Mouse (Mus musculus): ENCODE results near the gene Nrxn3.

Nrxn3 gene

DNA sequence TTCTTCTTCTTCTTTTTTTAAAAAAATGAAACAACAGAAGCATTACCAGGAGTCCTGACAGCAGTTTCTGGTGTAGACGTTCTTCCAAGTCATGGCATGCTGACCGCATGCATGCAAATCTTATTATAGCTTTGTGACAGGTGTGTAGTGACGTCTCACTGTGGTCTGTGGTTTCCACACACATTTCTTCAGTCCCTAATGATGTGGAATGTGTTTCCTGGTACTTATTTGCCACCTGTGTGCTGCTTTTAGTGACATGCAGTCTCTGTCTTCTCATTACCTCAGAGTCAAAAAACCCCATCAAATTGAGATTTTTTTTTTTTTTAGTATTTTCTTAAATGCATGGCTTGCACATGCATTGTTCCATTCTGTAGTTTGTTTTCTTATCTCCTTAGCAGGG lies 222.3 kb downstream of the Nrxn3 start:
- no peak for DNase-seq

DNA sequence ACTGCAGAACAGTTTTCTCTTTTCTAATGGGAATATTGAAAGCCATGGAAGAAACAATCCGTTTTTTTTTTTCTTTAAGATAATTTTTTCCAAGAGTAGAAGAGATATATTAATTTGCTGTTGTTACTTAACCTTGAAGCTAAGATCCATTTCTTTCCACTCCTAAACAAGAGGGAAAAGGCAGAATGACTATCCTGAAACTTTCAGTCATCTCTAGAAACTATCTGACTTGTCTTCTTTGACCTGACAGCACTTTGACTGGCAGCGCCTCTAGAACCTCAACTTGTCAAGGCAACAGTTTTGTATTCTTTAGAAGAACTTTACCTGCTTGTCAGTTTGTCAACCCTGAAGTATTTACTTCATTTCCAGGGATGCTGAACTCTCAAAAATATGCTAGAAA lies 227.2 kb downstream of the Nrxn3 start:
- no peak for DNase-seq

DNA sequence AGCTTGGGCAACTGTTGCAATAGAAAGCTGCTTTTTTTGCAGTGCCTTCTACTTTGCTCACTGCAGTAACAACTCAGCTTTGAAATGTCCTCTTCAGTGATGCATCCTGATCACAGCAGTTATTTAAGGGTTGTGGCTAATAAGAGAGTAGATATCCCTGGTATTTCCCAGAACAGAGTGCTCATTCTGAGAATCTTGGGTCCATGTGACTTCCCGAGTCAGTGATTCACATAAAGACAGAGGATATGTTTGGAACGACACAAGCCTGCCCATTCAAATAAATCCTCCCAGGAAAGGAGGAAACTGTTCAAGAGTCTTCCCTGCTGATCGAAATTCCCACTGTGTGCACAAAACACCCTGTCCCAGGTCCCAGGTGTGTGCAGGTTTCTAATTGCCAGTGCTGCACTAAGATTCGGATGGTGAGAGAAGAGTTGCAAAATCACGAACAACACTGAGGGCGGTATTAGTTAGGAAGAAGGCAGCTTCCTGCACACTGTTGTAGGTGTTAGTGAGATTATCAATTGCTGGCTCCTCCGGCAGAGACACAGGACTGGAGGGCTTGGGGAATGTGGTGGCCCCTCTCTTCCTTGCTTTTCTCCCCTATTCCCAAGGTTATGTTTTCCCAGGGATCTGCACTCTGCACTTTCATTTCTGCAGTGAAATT lies 230.4 kb downstream of the Nrxn3 start:
- DNase-seq = no peak

DNA sequence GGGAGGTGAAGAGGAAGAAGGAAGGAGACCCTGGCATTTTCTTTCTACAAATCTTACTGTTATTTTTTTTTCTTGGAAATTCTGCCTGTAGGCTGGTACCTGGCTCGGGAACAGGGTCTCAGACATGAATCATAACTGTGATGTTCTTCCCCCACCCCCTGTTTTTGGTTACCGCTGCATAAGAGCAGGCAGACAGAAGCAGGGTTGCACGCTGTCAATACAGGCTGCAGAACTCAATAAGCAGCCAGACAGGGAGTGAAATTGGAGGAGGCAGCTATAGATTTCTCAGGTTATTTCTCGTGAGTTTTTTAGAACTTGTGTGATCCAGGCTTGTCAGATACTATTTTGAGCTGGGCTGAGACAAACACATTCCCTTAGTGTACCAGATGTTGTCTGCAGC lies 231.1 kb downstream of the Nrxn3 start:
- no peak for DNase-seq

DNA sequence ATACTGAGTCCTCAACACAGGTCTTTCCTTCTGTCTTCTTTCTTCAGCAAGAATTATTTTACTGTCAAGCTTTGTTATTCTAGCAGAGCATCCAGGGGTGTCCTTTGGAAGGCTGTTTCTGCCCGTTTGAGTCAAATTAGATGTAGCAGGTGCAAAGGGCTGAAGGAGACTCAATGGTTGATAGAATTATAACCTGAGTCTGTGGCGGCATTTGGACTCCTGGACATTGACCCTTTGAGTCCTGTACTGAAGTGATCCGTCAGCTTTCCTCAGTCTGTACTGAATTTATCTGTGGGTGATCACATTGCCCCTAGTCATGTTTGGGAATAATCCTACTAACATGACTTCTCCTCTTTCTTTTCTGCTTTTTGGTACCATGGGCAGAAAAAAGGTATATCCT lies 234.8 kb downstream of the Nrxn3 start:
- DNase-seq = peak; percentile 23

DNA sequence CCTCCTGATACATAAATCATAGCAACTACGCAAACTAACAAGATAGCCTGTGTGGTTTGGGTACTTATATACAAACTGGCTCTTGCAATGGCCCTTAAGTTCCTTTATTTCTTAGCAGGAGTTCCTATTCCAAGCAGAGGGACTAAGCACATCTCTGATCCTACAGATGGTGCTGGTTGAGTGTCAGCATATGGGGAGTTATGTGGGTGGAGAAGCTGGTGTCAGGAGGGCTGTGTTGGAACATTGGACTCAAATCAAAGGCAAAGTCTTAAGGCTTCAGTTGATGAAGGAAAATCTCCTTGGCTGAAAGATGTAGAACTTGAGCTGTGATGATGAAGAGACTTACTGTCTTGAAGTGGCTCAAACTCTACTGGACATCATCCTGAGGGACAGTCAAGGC lies 238.1 kb downstream of the Nrxn3 start:
- no peak for DNase-seq

DNA sequence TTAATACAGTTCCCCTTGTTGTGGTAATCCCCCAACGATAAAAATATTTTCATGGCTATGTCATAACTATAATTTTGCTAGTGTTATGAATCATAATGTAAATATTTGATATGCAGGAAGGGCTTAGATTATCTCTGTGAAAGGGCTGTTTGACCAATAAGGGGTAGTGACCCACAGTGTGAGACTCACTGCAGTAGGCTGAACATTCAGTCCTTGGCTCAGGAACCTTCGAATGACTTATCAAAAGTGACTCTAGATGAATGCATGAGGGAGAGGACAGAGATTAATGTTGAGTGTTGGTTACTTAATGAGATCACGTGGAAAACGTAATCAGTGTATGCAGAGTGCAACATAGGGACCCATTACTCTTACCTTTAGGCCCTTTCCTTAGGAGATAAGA lies 243.7 kb downstream of the Nrxn3 start:
- DNase-seq = no peak

DNA sequence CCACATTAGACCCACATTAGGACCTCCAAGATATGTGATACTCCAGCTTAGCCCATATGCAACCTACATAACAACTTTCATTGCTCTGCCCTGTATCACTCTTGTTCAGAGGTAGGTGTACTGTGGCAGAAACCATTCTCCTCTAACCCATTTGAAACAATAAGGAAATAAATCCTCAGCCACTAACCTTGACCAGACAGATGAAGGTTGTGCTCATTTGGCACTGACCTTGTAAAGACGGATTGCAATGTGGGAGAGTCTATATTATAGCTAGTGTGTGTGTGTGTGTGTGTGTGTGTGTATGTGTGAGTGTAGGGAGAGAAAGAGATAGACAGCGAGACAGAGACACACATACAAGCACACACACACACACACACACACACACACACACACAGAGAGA lies 253.9 kb downstream of the Nrxn3 start:
- no peak for DNase-seq

DNA sequence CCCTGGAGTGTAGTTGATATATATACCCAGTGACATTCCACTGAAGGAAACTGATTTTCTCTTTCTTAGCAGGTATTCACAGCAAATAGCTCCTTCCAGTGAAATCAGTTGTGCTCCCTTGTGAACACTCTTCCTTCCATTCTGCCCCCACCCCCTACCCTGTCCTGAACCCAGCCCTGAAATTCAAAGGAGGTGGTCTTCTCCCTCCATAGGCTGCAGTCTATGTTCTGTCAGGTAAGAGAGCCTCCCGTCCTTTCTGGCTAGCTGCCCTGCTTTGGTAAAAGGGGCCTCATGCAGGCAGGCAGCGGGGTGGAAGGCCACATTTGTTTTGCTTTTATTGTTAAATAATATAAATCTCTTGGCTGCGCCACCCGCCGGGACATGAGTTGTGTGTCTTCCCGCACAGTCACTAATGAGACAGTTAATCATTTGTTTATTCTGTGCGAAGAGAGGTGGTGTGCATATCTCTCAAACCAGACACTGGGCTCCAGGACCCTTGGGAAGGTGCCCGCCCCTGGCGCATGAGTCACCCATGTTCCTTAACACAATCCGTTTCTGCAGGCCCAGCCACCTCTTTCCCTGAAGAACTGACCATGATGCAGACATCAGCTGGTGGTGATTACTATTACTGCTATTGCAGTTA lies 261.1 kb downstream of the Nrxn3 start:
- no peak for DNase-seq

DNA sequence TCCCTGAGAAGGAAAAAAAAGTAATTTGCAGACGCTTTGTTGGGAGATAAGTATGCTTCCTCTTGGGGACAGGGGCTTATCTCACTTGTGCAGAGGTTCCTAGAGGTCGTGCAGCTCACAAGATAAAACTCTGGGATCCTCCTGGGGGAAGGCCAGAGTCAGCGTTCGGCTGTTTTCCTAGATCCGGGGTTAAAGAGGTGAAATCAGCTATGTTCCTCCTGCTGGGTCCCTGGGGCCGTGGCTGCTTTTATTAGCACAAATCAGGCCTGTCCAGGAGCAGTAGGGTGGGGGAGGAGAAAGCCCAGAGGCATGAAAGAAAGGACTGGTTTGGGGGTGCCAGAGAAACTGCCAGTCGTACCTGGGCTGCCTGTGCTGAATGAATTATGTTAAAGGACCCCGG lies 261.7 kb downstream of the Nrxn3 start:
- no peak for DNase-seq

DNA sequence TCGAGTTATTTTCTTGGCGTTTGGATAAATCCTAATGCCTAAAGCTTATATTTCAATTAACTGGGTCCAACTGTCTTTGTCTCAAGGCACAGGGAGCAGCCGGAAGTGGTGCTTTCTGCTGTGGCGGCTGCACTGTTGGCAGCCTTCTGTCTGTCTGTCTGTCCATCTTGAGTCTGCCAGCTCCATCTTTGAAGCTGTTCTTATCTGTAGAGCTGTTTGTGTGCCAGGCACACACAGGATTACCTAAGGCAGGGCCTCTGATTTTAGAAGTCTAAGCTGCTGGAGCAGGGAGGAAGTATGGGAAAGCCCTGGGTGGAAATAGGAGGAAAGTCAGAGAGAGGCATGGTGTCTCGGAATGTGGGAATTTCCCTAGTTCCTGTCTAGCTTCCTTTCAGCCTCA lies 262.1 kb downstream of the Nrxn3 start:
- DNase-seq = no peak

DNA sequence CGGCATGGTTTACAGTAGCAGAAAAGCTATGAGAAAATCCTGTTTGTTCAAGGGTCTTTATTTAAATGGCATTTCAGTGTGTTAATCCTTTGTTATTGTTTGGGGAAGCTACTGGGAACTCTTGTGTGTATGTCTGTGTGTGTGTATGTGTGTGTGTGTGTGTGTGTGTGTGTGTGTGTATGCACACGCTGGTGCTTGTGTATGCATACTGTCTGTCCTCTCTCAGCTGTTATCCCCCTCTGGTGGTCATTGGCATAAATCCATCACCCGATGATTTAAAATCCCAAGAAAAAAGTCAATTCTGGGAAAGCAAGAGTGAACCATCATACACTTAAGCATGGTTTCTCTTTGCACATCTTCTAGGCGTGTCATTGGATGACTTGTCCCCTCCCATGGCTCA lies 264.4 kb downstream of the Nrxn3 start:
- no peak for DNase-seq

DNA sequence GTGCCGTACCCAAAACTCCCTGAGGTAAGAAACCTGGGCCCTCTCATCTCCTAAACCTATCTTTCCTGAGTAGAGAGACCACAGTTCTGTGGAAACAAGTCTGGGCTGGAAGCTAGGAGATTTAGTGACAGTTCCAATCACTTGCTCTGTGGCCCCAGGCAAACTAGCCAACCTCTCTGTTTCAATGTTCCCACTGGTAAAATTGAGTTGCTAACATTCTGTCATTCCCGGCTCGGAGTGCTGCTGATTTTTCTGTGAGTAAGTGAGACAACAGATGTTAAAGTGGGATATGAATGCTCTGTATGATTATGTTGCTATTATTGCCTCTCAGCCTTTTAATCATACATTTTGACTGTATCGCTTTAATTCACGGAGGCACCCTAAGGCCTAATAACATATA lies 268.1 kb downstream of the Nrxn3 start:
- no peak for DNase-seq

DNA sequence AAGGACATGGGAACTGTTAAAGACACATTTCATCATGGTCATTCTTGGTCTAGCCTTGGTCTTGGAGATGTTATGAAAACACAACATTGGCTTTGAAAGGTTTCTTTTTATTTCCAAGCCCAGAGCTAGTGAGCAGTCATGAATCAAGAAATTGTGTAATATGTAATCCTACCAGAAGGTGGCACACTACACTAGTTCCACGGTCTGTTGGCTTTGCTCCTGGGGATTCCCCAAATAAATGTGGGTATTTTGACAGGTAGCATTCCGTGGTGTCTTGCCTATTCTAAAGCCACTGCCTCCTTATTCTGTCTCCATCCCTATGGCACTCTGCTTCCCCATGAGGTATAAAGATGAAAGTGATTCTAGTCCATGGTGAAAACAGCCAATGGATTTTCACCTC lies 269.5 kb downstream of the Nrxn3 start:
- DNase-seq = no peak

DNA sequence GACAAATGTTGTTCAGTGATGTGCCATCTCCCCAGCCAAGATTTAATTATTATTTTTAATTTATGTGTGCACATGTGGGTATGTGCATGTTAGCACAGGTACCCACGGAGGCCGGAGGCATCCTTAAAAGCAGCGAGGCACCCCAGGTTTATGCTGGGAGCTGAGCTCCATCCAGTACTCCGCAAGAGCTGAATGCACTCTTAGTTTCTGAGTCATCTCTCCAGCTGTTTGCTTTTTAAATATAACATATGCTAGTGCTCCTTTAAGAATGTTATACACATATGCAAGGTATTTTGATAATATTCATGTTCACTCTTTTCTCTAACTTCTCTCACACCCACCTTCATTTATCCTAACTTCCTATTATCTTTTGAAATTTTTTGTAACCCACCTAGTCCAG lies 271.1 kb downstream of the Nrxn3 start:
- DNase-seq = no peak

DNA sequence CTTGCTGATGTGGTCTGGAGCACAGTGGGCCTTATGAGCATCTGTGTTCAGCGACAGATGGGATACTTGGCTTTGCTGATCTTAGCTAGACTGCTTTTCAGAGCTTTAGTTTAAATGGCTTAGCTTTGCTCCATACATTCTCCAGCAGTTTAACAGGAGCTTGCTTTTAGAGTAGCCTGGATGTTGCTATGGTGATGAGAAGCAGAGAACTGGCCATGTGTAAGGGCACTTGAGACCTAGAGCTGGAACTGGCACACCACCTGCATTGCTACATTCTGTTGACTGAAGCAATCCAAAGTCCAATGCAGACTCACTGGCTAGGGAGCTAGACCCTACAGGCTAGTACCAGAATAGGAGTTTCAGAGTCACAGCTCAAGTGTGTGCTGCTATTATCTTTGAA lies 293.8 kb downstream of the Nrxn3 start:
- no peak for DNase-seq

DNA sequence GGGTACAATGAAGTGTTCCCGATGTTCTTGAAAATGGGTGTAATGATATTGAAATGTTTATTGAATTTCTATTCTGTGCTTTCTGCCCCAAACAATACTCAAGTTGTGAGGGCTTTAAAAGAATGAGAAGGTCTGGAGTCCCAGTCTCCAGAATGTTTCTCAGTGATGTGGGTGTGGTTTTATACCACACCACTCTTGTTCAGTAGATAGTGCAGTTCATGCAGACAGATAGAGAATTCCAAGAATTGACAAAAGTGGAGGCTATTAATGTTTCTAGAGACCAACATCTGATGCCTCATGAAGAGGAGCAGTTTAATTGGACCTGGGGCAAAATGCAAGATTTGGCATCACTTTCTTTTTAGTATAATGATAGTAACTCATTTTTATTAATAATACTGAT lies 302.5 kb downstream of the Nrxn3 start:
- DNase-seq = no peak

DNA sequence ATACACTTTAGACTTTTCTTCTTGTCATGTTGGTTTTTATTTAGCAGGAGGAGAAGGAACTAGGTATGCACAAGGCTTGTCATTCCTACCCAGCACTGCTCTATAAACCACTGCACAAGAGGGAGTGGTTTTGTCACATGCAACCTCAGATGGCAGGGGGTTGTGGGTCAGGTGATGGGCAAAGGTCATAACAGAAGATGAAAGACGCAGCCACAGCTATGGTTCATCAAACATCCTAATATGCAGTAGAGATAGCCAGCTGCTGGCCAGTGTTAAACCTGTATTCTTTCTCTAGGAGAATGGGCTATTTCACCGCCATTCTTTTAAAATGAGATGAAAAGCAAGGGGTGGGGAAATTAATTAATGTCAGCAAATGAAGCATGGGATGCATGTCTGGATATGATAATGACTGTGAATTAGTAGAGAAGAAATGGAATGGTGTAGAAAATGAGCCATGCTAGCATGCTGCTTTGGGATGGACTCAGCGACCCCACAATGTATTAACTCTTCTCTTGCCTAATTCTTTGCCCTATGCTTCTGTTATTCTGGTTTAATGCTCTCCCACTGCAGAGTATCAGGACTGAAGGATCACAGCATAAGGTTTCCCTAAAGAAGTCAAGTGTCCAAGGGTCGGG lies 313.4 kb downstream of the Nrxn3 start:
- DNase-seq = no peak

DNA sequence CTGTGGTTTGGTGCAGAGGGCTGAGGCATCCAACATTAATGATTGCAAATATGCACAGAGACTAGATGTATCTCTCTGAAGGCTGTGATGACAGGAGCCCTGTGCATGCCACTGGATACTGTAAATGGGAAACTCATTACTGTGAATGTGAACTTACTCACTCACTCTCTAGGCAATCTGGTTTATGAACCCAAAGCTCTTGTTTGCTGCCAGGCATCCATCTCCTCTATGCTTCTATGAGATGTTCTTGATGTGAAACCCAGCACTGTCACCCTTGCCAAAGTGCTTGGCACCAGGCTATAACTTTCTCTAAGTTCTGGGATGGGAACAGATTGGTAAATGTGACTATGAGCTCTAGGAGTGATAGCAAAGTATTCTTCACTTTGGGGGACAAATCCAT lies 317.5 kb downstream of the Nrxn3 start:
- DNase-seq = no peak

DNA sequence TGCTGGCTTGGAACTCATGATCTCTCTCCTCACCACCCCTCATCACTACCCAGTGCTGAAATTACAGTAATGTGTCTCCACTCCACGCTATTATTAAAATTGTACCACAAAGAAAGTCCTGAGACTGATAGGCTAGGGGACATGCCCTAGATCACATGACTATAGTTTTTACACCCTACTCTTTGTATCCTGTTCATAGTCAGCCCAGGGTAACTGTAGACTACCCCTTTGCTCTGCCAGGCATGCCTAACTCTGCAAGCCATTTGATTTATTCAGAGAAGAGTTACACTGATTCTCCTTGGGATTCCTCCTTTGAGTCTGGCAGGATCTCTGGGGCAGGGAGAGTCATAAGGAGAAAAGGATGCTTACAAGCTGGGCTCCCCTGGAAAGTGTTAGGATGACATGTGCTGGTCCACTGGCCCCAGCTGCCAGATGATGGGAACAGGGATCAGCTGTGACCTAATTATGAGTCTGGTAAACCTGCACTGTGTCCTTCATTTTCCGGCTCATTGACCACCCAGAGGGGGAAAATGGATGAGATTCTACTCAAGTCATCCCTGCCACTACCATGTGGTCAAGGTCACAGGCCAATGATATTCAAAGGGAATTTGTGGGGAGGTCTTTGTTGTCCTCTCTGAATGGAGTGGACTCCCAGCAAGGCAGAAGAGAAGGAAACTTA lies 318.9 kb downstream of the Nrxn3 start:
- no peak for DNase-seq

DNA sequence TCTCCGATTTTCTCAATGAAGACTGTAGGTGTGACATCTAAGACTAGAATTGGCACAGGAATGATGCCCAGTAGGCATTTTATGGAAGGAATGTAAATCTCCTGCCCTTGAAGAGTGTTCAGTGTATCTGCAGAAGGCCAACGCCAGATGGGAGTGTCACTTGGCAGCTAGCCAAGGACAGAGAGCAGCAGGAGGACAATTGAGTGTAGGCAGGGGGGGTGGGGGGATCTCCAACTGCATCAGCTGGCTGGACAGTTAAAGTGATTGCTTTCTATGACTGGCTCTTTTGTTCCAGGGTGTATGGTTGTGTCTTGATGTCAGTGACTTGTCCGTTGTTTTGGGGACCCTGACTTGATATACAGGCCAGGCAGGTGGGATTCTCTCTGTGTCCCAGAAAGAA lies 326.6 kb downstream of the Nrxn3 start:
- DNase-seq = no peak

DNA sequence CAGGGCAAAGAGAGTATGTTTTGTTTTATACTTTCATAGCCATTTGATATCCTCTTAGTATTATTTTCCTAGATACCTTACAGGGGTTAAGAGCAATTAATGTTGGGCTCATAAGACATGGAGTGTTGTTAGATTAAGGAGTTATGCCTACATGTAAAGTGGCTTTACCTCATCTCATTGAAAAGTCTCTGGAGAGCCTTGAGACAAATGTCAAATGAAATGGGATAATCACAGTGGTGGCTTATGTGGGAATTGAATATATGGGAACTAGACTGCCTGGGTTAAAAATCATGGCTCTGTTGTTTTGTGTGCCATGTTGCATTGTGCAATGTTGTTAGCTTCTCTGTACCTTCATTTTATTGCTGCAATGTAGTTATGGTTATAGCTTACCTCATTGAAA lies 327.0 kb downstream of the Nrxn3 start:
- no peak for DNase-seq

DNA sequence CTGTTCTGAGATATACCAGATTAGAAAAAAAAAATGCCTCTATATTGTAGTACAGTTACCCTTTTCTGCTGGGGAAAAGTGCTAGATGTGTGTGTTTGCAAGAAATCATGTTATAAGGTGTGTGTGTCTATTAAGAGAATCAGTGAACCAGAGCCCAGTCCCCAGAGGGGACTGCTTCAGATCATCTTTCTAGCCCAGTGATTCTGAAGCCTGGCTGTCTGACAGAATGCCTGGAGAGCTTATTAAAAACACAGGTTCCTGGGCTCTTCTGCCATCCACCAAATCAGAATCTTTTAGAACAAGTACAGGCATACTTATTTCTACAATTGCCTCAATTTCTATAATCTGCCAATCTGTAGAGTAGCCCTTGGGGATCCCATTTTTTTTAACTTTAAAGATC lies 349.8 kb downstream of the Nrxn3 start:
- no peak for DNase-seq

DNA sequence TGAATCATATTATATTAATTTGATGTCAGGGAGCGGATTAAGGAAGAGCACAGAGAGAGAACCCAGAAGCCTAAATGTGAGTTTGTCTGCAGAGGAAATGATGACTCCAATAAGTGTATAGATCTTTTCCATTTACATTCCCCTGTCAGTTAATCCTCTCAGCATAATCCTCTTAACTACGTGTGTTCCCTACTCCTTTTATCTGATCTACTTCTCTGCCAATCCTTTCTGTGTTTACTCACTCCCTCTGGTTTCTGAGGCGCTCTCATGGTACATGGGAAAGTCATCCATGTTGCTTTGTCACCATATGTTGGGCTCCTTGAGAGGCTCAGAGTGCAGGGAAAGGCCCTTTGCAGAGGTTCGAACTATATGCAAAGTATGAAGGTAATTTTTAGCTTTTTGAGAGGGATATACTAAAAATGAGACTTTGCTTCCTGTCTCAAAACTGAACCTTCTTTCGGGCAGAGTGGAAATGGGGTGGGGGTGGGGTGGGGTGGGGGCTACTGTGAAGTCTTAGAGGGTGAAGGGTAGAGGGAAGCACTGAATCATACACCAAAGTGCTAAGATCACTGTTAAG lies 350.6 kb downstream of the Nrxn3 start:
- no peak for DNase-seq

Measured in kidney, adult 18-20 months (tissue).